Mouse (Mus musculus): Measurements from ENCODE around the gene Nme4.

DNA sequence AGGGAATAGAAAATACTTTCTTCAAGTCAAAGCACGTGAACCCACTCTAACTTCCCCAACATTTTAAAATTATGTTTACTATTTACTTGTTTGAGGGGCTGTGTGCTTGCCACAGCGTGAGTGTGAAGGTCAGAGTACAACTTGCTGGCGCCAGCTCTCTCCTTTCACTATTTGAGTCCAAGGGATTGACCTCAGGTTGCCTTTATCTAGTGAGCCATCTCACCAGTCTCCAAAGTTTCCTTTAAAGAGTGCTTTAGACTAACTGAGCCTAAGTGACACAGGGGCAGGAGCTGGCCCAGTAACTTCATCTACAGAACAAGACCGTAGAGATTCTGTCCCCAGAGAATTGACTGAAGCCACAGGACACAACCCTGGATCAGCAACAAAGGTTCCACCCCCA, 43.3 kb downstream of the Nme4 start:
- TF ChIP-seq CTCF (IDR thresholded peaks at IDR 0.05; ENCODE audit: low read depth): no peak
- no peak for TF ChIP-seq EP300 (IDR thresholded peaks at IDR 0.05; ENCODE audit: low read depth)
